ENCODE assay signal across 8 mouse cellular contexts in genomic region chr5:64809257-64809656, GRCm38 (mm10). TPM values are rescaled to one million over a fixed set of nuclear protein-coding genes. Genes with fewer than 3 reads are reported as not detected.
DNase-seq lines count a peak whose midpoint lies in the region; ATAC-seq lines count a peak whose summit lies in the region.

No protein-coding gene starts in this region.

- intact Hi-C loops in heart, postnatal 36 days (cut with DNase I): no loop called here

- H3K36me3 ChIP-seq in hindbrain, embryonic 15.5 days: no peaks in the 10 kb centered on the region
- no peaks in the 10 kb centered on the region for H3K36me3 ChIP-seq in hindbrain, embryonic 14.5 days (replicated peaks; ENCODE audit: control insufficient read depth, insufficient read depth)

- H3K27ac ChIP-seq in hindbrain, embryonic 15.5 days (replicated peaks): peak overlapping the region; percentile 4; the same call in 1 of the 2 replicates
- no peak overlapping the region for H3K27ac ChIP-seq in hindbrain, embryonic 14.5 days
- peak overlapping the region; percentile 94 for H3K27ac ChIP-seq in brown adipose tissue, adult 24 weeks (replicated peaks; ENCODE audit: low read depth, low read length)

- DNase-seq in hindbrain, embryonic 14.5 days (ENCODE audit: low spot score): no peak
- peak; percentile 49 to 62 for DNase-seq in heart, postnatal 36 days
- peak; percentile 51 for DNase-seq in lung, postnatal 10 days
- no peak for DNase-seq in cerebellum, postnatal 36 days
- DNase-seq in right cerebral cortex, postnatal 4 days: no peak
- DNase-seq in layer of hippocampus, adult 8-10 months (ENCODE audit: low spot score in 2 of 2): no peak

- H3K9ac ChIP-seq in hindbrain, embryonic 15.5 days: no peak overlapping the region
- H3K9ac ChIP-seq in hindbrain, embryonic 14.5 days: no peak overlapping the region

- ATAC-seq in hindbrain, embryonic 15.5 days (ENCODE audit: low FRiP score, low read depth): no peak
- no peak for ATAC-seq in hindbrain, embryonic 14.5 days (ENCODE audit: low FRiP score)

- H3K9me3 ChIP-seq in hindbrain, embryonic 15.5 days: no peaks in the 10 kb centered on the region
- no peaks in the 10 kb centered on the region for H3K9me3 ChIP-seq in hindbrain, embryonic 14.5 days (ENCODE audit: control insufficient read depth, low read length)

- peaks cover 56% of the 10 kb centered on the region for H3K4me1 ChIP-seq in hindbrain, embryonic 15.5 days (replicated peaks)
- H3K4me1 ChIP-seq in hindbrain, embryonic 14.5 days (replicated peaks; ENCODE audit: control insufficient read depth, insufficient read depth, low read length): peaks cover 52% of the 10 kb centered on the region
- peaks cover 29% of the 10 kb centered on the region for H3K4me1 ChIP-seq in brown adipose tissue, adult 24 weeks (ENCODE audit: control insufficient read depth, insufficient read depth, insufficient read length, low read length)

- H3K4me3 ChIP-seq in hindbrain, embryonic 15.5 days: no peak overlapping the region
- H3K4me3 ChIP-seq in hindbrain, embryonic 14.5 days (replicated peaks; ENCODE audit: low read length): no peak overlapping the region
- peak overlapping the region; percentile 34; the same call in 1 of the 2 replicates for H3K4me3 ChIP-seq in brown adipose tissue, adult 24 weeks (ENCODE audit: insufficient read depth, low read depth, low read length)

- WGBS in hindbrain, embryonic 15.5 days: 90% methylated on average over 7 of the region's 7 CpGs
- WGBS in hindbrain, embryonic 14.5 days: 90% methylated on average over 7 of the region's 7 CpGs

- no peaks in the 10 kb centered on the region for H3K27me3 ChIP-seq in hindbrain, embryonic 15.5 days
- no peaks in the 10 kb centered on the region for H3K27me3 ChIP-seq in hindbrain, embryonic 14.5 days (ENCODE audit: control insufficient read depth, insufficient read depth, low read length)

- H3K4me2 ChIP-seq in hindbrain, embryonic 15.5 days: no peak overlapping the region
- no peak overlapping the region for H3K4me2 ChIP-seq in hindbrain, embryonic 14.5 days (replicated peaks)

RNA-seq across cellular contexts. Expression of gene Klf3, which starts 6.1 kb away (rescaled TPM):
- polyA plus RNA-seq in hindbrain, embryonic 15.5 days (2015; fragmentation: Nextera tagmentation; extraction: Ambion mirVana): 28.9 and 30.3 TPM in 2 replicates
- 24.3 and 25.8 TPM in 2 replicates for polyA plus RNA-seq in hindbrain, embryonic 14.5 days (2014; fragmentation: Nextera tagmentation; extraction: Ambion mirVana)
- polyA plus RNA-seq in brown adipose tissue, adult 24 weeks (2012; ENCODE audit: insufficient read depth, insufficient read length, missing spikeins): 23.1 and 33.5 TPM in 2 replicates
- 10 to 100 TPM; 54.8 to 58.9 TPM for total RNA-seq in heart, postnatal 36 days (2021)
- 10 to 100 TPM; 50.8 to 60.7 (median 54.0) TPM for total RNA-seq in layer of hippocampus, adult 8-10 months (2022)

Comparison
In these comparisons a context has a peak if more than half of its experiments do, and no peak if none do; other contexts are left out.
1. DNase-seq: peak in heart, postnatal 36 days (2 of 2) and lung, postnatal 10 days (single experiment); none in hindbrain, embryonic 14.5 days (single experiment), cerebellum, postnatal 36 days (0 of 2), right cerebral cortex, postnatal 4 days (single experiment) and layer of hippocampus, adult 8-10 months (0 of 2).